Mouse (Mus musculus) kidney, embryonic 16.5 days (tissue): ENCODE data around the gene Ino80d. TPM values are rescaled to one million over a fixed set of nuclear protein-coding genes. Genes with fewer than 3 reads are reported as not detected.

ENCODE experiments used
- ATAC-seq: fragments of 200-750 bp; cut with Nextera tagmentation; 2 replicates; pipeline ENCODE4 v1.8.0; 2017; ENCODE audit warnings: moderate TSS enrichment; ENCODE audit not compliant: low FRiP score, low TSS enrichment
- H3K27ac ChIP-seq: fragments of 300-500 bp; sonication (generic); 2 replicates; pipeline ENCODE4 v1.5.1; 2014; ENCODE audit warnings: low read length
- H3K27me3 ChIP-seq: fragments of 300-500 bp; sonication (generic); 2 replicates; pipeline ENCODE4 v1.6.1; 2014; ENCODE audit warnings: low read length, control low read depth, mixed read lengths; ENCODE audit not compliant: insufficient read depth
- H3K36me3 ChIP-seq: fragments of 300-500 bp; sonication (generic); 2 replicates; pipeline ENCODE4 v1.6.1; 2014; ENCODE audit warnings: low read length, control low read depth, mixed read lengths; ENCODE audit not compliant: insufficient read depth
- H3K4me1 ChIP-seq: fragments of 300-500 bp; sonication (generic); 2 replicates; pipeline ENCODE4 v1.6.1; 2014; ENCODE audit warnings: low read length, control low read depth, mixed read lengths; ENCODE audit not compliant: insufficient read depth
- H3K4me2 ChIP-seq: fragments of 300-500 bp; sonication (generic); replicated peaks from 2 replicates; pipeline ENCODE4 v1.6.1; 2014; ENCODE audit warnings: low read depth, low read length
- H3K4me3 ChIP-seq: fragments of 300-500 bp; sonication (generic); 2 replicates; pipeline ENCODE4 v1.5.1; 2014; ENCODE audit warnings: mild to moderate bottlenecking, low read length
- H3K9ac ChIP-seq: fragments of 300-500 bp; sonication (generic); replicated peaks from 2 replicates; pipeline ENCODE4 v1.6.1; 2014; ENCODE audit warnings: low read length
- H3K9me3 ChIP-seq: fragments of 300-500 bp; sonication (generic); 2 replicates; pipeline ENCODE4 v1.6.1; 2016; ENCODE audit warnings: low read length, control low read depth
- WGBS: fragments of 180-500 bp; shearing (Covaris S2); extraction: QIAGEN DNeasy Blood & Tissue Kit; methylation state at CpG from one replicate; pipeline ENCODE4 v1.1.7; 2014; 5-methylcytosine and 5-hydroxymethylcytosine counted together
- polyA plus RNA-seq: library from polyadenylated mRNA; unstranded; fragments of >200 nt; fragmentation: Nextera tagmentation; extraction: Ambion mirVana; gene quantifications from 2 replicates; pipeline ENCODE4 v1.2.1, GENCODE M21; 2015

Ino80d gene
- polyA plus RNA-seq, 1 experiment from 2014 or later, result 9.5 TPM

- Histone ChIP-seq H3K36me3 (no peaks in the 10 kb centered on the region), H3K9ac (peak overlapping the region; percentile 100), H3K4me3 (peak overlapping the region; percentile 94), H3K9me3 (no peaks in the 10 kb centered on the region), H3K27me3 (no peaks in the 10 kb centered on the region), H3K27ac (peak overlapping the region; percentile 98), H3K4me1 (peaks cover 51% of the 10 kb centered on the region), H3K4me2 (peak overlapping the region; percentile 80)
- ATAC-seq, result no peak
- 40% methylated on average over 8 of the region's 8 CpGs for WGBS
Observed at GRCm38 (mm10) chr1:63112151-63112864, 2.2 kb downstream of the Ino80d start.

GRCm38 (mm10) chr1:63110536-63111285, 3.8 kb downstream of the Ino80d start:
- no peak overlapping the region for H3K4me2 ChIP-seq
- no peak for ATAC-seq
- peaks cover 40% of the 10 kb centered on the region for H3K4me1 ChIP-seq
- H3K27me3 ChIP-seq, result no peaks in the 10 kb centered on the region
- peak overlapping the region; percentile 60 for H3K9ac ChIP-seq
- no peaks in the 10 kb centered on the region for H3K9me3 ChIP-seq
- H3K36me3 ChIP-seq, result no peaks in the 10 kb centered on the region
- H3K4me3 ChIP-seq, result no peak overlapping the region
- H3K27ac ChIP-seq, result peak overlapping the region; percentile 61; the same call in 1 of the 2 replicates
- WGBS, result 42% methylated on average over 7 of the region's 7 CpGs

GRCm38 (mm10) chr1:63107614-63108327, 6.7 kb downstream of the Ino80d start:
- 63% methylated on average over 6 of the region's 6 CpGs for WGBS
- H3K27me3 ChIP-seq, result no peaks in the 10 kb centered on the region
- no peak for ATAC-seq
- peaks cover 37% of the 10 kb centered on the region for H3K4me1 ChIP-seq
- H3K9ac ChIP-seq, result no peak overlapping the region
- H3K9me3 ChIP-seq, result no peaks in the 10 kb centered on the region
- no peak overlapping the region for H3K4me2 ChIP-seq
- no peak overlapping the region for H3K4me3 ChIP-seq
- H3K27ac ChIP-seq, result 0 out of 2 replicates have a peak overlapping the region, but pooled peaks have one; percentile 40
- H3K36me3 ChIP-seq, result peaks cover 13% of the 10 kb centered on the region

GRCm38 (mm10) chr1:63102758-63103451, 11.6 kb downstream of the Ino80d start:
- Histone ChIP-seq H3K4me1 (peaks cover 4% of the 10 kb centered on the region), H3K4me2 (no peak overlapping the region), H3K9me3 (no peaks in the 10 kb centered on the region), H3K36me3 (peaks cover 47% of the 10 kb centered on the region), H3K9ac (no peak overlapping the region), H3K27me3 (no peaks in the 10 kb centered on the region), H3K4me3 (no peak overlapping the region), H3K27ac (no peak overlapping the region)
- ATAC-seq, result no peak
- 89% methylated on average over 12 of the region's 12 CpGs for WGBS

GRCm38 (mm10) chr1:63100196-63100595, 14.3 kb downstream of the Ino80d start:
- no peak for ATAC-seq
- WGBS, result 95% methylated on average over 8 of the region's 8 CpGs
- H3K4me1 ChIP-seq, result no peaks in the 10 kb centered on the region
- no peaks in the 10 kb centered on the region for H3K9me3 ChIP-seq
- H3K9ac ChIP-seq, result no peak overlapping the region
- H3K4me3 ChIP-seq, result no peak overlapping the region
- no peak overlapping the region for H3K4me2 ChIP-seq
- no peak overlapping the region for H3K27ac ChIP-seq
- H3K27me3 ChIP-seq, result no peaks in the 10 kb centered on the region
- peaks cover 47% of the 10 kb centered on the region for H3K36me3 ChIP-seq

GRCm38 (mm10) chr1:63098831-63099230, 15.6 kb downstream of the Ino80d start:
- H3K9ac ChIP-seq, result no peak overlapping the region
- H3K4me3 ChIP-seq, result no peak overlapping the region
- H3K27me3 ChIP-seq, result no peaks in the 10 kb centered on the region
- no peak overlapping the region for H3K4me2 ChIP-seq
- 89% methylated on average over 4 of the region's 4 CpGs for WGBS
- H3K27ac ChIP-seq, result no peak overlapping the region
- H3K4me1 ChIP-seq, result no peaks in the 10 kb centered on the region
- H3K9me3 ChIP-seq, result no peaks in the 10 kb centered on the region
- no peak for ATAC-seq
- H3K36me3 ChIP-seq, result peaks cover 42% of the 10 kb centered on the region

- peak; percentile 42; the same call in 1 of the 2 replicates for ATAC-seq
- no peaks in the 10 kb centered on the region for H3K27me3 ChIP-seq
- H3K4me3 ChIP-seq, result no peak overlapping the region
- H3K4me1 ChIP-seq, result no peaks in the 10 kb centered on the region
- H3K9ac ChIP-seq, result no peak overlapping the region
- H3K9me3 ChIP-seq, result no peaks in the 10 kb centered on the region
- H3K27ac ChIP-seq, result no peak overlapping the region
- 58% methylated on average over 5 of the region's 5 CpGs for WGBS
- H3K4me2 ChIP-seq, result no peak overlapping the region
- H3K36me3 ChIP-seq, result peaks cover 37% of the 10 kb centered on the region
Observed at GRCm38 (mm10) chr1:63096071-63096470, 18.4 kb downstream of the Ino80d start.

- H3K4me2 ChIP-seq, result no peak overlapping the region
- H3K36me3 ChIP-seq, result peaks cover 58% of the 10 kb centered on the region
- H3K27ac ChIP-seq, result no peak overlapping the region
- H3K9ac ChIP-seq, result no peak overlapping the region
- H3K4me1 ChIP-seq, result no peaks in the 10 kb centered on the region
- H3K4me3 ChIP-seq, result no peak overlapping the region
- H3K27me3 ChIP-seq, result no peaks in the 10 kb centered on the region
- ATAC-seq, result no peak
- WGBS, result 92% methylated on average over 5 of the region's 5 CpGs
- no peaks in the 10 kb centered on the region for H3K9me3 ChIP-seq
Observed at GRCm38 (mm10) chr1:63089795-63090194, 24.7 kb downstream of the Ino80d start.

GRCm38 (mm10) chr1:63088614-63089013, 25.9 kb downstream of the Ino80d start:
- Histone ChIP-seq H3K4me3 (no peak overlapping the region), H3K4me1 (no peaks in the 10 kb centered on the region), H3K4me2 (no peak overlapping the region), H3K9ac (no peak overlapping the region), H3K27me3 (no peaks in the 10 kb centered on the region), H3K9me3 (no peaks in the 10 kb centered on the region), H3K27ac (no peak overlapping the region), H3K36me3 (peaks cover 61% of the 10 kb centered on the region)
- WGBS, result 100% methylated on average over 1 of the region's 1 CpGs
- no peak for ATAC-seq
